Mouse (Mus musculus) ES-CJ7 (cell line): ENCODE measurements around the gene Cd164l2.

Experiments used
- DNase-seq: peaks from one replicate; pipeline ENCODE4 v3.0.0; 2011; ENCODE audit warnings: low read depth, low spot score

Cd164l2 gene

DNA sequence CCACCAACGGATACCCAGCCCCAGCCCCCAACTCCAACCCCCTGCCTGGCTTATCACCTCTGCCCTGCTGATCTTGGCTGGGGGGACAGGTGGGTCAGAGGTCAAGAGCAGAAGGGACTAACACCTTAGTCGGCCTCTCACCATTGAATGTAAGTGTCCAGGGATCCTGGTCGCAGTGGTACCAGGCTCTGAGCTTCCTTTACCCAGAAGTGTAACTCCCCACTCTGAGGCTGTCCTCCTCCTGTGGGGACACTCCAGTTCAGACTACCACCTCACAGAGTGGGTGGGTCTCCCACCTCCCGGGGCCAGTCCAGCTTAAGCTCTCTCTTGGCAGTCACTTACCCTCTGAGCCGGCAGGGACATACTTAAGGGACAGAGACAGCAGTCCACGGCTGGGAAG is 43.5 kb downstream of the Cd164l2 start:
- DNase-seq = no peak

DNA sequence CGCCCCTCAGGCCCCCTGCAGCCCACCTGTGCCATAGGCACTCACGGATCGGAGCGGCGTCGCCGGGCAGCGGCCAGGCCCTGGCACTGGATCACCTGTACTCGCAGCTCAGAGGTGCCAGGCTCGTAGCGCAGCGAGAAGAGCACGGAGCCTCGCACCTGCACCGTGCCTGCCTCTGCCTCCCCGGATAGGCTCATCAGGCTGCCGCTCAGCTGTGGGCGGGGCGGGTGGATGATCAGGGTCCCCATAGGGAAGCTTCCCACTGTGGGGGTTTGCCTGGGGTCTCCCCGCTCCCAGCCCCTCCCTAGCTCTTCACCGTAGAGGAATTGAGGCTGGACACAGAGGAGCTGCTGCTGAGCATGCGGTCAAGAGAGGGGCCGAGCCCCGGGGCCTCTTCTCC is 44.9 kb downstream of the Cd164l2 start:
- peak; percentile 38 for DNase-seq

DNA sequence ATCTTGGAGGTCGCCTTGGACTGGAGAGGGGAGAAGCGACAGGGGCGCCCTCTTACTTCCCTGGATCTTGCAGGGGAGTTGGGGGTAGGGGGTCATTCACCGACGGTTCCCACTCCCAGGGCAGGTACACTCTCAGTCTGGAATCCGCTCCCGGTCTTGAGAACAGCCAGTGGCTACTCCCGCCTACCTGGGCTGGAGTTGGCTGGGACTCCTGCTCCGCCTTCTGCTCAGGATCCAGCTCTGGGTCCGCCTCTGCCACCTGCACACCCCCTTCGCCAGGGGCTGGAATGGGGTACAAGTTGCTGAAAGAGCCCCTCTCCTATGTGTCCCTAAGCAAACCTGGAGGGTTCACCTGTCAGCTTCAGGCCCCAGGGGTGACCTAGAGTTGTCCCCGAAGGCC is 45.3 kb downstream of the Cd164l2 start:
- no peak for DNase-seq

DNA sequence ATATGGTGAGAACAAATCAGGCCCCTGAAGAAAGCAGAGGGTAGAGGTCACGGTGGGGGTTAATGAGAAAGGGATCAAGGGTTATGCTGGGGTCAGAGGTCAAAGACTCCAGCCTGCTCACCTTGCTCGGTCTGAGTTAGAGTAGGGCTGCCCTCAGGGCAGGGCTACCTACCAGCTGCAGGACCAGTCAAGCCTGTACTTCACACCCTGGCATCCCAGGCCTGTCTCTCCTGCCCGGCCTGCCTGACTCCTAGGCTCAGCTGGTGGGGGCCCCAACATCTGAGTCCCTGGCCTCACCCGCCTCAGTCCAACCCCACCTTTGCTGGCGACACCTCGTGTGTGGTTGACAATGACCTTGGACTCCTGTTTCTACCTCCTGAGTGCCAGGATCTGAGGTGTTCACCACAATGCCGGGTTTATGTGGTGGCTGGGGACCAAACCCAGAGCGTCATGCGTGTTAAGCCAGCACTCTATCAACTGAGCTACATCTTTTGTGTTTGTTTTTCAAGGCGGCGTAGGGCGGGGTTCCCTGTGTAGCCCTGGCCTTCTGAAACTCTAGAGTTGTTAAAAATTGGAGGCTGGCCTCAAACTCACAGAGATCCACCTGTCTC is 46.0 kb downstream of the Cd164l2 start:
- DNase-seq = no peak

DNA sequence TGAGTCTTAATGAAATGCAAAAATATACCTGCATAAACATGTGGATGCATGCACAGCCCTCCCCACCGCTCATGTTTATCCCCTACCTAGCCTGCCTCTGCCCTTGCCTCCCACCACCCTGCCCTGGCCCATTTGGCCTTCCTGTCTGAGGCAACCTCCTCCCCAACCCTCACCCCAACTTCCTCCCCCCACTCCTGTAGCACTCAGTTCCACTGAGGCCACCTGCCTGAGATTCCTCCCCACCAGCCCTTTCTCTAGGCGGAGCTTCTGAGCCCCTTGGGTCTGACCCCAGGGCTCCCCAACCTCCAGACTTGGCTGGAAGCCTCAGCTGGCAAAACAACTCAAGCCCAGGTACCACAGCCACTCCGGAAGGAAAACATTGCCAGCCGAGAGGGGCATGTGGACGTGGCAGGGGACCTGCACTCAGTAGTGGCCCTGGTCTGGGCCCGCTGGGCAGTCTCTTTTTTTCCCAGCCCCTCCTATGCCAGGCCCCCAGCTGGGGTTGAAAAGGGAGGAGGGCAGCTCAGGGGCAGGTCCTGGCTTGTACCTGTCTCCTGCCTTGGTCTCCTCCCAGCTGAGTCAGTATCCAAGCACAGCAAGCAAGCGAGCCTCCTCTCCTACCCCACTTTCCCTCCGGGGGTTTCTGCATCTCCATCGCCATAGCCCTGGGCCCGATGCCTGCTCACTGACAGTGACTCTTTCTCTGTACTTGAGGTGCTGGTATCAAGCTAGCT is 49.9 kb downstream of the Cd164l2 start:
- DNase-seq = no peak

DNA sequence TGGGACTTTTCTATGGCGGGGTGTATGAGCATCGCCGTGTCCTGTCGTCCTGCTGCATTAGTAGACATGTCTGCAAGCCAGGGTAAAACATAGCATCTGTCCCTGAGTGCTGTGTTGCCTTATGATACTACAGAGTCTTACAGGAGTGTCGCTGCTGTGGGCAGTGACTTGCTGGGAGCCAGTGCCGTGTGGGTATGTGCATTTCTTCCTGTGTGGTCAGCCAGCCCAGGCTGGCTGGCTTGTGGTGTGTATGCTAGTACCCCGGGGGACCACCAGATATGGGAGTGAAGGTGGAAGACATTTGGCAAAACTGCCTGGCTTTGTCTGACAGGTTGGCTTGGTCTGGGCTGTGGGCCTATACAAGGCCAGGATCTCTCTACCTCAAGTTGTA is 50.4 kb downstream of the Cd164l2 start:
- no peak for DNase-seq

DNA sequence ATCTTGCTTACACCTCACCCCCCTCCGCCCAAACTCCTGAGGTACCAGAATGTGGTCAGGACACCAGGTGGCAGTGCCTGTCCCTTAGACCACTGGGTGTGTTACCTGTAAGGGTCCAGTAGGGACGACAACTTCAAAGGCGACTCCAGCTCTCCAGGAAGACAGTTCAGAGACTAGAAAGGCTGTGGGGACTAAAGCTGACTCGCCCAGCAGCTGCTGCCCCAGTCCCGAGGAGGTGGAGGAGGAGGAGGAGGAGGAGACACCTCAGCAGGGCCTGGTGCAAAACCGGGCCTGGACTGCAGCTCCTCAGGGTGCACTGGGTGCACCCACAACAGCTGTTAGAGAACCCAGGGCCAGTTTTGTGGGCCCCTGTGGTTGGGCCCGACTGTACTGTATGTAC is 51.0 kb downstream of the Cd164l2 start, which contains the start of gene Sytl1:
Sytl1 (minus strand) TSS at position 232 of the 400 bp plus-strand sequence.
- DNase-seq = no peak

DNA sequence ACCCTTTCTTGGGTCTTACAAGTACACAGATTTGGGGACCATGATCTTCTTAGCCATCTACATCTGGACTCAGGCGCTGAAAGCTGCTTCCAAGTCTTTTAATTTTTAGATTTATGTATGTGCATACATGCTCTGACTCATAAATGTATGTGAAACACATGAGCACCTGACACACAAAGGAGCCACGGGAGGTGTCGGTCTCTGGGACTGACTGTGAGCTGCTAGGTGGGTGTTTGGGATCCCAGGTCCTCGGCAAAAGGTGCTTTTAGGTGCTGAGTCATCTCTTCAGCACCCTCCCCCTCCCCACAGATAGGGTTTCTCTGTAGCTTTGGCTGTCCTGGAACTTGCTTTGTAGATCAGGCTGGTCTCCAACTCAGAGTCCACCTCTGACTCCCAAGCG is 51.8 kb downstream of the Cd164l2 start:
- DNase-seq = no peak

DNA sequence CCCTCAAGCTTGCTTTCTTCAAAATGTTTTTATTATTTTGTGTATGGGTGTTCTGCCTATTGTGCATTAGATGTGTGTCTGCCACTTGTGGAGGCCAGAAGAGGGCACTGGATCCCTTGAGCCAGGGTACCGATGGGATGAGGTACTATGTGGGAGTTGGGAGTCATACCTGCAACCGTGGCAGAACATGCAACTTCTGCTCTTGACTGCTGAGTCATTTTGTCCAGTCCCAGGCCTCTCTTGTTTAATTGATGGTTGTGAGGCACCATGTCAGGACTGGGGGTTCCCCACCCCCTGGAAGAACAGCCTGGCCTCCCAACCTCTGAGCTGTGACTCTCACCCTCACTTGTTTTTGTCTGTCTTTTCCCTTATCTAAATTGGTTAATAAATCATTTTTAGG is 52.6 kb downstream of the Cd164l2 start:
- DNase-seq = no peak

DNA sequence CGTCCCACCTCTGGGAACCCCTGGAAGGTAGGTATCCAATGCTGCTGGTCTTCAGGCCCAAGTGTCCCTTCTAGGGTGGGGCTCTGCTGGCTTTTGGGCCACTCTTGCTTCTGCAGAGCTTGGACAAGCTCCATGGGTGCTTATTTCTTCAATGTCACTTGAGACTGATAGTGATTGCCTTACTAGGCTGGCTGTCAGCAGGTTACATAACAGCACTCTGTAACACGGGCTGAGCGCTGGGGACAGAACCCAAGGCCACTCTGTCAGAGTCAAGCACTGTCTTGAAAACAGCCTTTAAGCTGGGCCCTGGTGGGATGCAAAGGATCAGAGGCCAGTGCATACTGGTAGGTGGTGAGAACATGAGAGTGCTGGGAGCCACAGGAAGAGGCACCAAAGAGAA is 53.4 kb downstream of the Cd164l2 start:
- DNase-seq = no peak

DNA sequence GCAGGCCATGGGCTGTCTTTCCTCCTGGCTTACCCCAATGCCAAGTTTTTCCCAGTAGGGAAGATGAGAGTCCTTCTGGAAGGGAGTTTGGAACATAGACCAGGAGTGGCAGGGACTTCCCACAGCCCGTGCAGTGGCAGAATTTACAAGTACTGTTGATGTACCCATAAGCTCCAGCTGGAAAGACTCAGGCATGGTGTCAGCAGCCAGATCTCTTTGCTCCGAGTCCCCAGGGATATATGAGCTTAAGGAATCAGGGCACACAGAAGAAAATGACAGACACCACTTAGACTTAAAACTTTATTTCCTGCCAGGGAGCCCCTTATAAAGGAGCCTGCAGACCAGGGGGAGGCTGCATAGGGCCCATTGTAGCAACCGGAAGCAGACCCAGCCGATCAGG is 53.8 kb downstream of the Cd164l2 start:
- DNase-seq = no peak

DNA sequence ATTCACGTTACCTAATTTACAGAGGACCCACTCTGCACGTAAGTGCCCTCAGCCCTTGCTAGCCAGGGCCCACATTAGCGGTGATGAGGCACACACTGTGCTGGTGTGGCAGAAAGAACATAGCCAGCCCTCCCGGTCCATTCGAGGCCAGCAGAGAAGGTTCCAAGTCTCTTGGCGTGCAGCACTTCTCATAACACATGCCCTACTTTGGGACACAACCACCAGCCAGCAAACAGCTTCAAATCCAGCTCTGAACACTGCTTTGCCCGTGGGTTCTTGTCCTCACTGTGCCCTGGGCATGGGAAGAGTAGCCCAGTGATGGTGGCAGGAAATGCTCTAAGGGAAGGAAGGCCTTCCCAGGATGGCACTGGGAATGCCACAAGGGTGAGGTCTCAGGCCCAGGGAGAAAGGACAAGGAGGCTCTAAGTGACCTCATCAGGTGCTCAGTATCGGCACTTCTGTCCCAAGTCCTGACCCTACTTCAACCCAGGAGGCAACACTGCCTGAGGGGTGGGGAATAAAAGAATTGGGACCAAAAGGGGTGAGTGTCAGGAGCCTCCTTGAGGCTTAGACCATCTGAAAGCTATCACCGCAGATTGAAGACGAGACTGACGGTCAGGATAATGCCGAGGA is 54.4 kb downstream of the Cd164l2 start:
- no peak for DNase-seq

DNA sequence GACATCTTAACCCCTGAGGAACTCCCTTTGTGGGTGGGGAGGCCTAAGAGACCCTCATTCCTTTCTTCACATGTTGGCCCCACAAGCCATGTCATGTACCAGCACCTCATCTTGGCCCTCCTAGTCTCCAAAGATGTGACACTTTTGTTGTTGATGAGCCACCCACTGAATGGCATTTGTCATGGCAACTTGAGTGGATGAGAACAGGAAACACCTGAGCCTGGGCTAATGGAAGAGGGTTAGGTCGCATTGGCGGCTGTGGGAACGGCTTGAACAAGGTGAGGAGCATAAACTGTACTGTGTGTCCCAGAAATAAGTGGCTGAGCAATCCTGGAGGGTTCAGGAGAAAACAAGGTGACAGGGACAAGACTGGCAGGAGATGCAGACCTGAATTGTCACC is 57.0 kb downstream of the Cd164l2 start:
- DNase-seq = no peak

DNA sequence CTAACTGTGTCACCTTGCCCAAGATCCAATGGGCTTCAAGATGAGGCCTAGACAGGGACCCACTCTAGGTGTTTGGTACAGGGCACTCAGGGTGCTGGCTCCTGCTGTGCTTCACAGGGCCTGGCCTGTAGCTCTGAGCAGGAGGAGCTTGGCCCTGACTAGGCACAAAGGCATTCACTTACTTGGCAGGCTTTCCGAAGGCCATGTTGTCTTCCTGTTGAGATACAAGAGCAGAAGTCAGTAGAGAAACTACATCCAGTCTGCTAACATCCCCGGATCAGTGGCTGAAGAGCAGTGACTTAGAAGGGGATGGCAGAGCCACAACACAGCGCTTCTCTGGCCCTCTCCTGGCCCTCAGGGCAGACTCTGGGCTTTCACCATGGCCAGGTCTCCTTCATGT is 57.7 kb downstream of the Cd164l2 start:
- no peak for DNase-seq

DNA sequence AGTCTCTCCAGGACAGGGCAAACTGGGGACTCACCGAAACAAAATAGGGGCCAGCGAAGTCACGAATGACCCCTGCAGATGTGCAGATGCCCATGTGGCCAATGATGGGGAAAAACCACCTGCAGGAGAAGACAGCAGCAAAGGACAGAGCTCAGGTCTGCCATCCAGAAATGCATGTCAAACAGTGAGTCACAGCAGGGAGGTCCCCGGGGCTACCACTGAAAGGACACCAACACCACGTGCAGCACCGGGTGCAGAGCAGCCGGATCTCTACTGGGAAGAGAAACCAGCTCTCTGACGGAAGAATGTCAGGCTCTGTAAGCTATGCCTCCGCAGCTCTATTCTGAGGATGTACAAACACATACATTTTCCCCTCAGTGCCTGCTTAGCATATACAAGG is 59.0 kb downstream of the Cd164l2 start:
- DNase-seq = no peak
